Mouse (Mus musculus) stomach, embryonic 16.5 days (tissue): ENCODE data around the gene Fam186b. TPM values are rescaled to one million over a fixed set of nuclear protein-coding genes. Genes with fewer than 3 reads are reported as not detected.

Source experiments
- ATAC-seq: fragments of 200-750 bp; cut with Nextera tagmentation; 2 replicates; pipeline ENCODE4 v1.8.0; 2017; ENCODE audit warnings: moderate number of reproducible peaks, moderate TSS enrichment; ENCODE audit not compliant: insufficient read depth, low FRiP score
- H3K27ac ChIP-seq: fragments of 300-500 bp; sonication (generic); 2 replicates; pipeline ENCODE4 v1.5.1; 2014; ENCODE audit warnings: low read length
- H3K27me3 ChIP-seq: fragments of 300-500 bp; sonication (generic); 2 replicates; pipeline ENCODE4 v1.6.1; 2014; ENCODE audit warnings: low read length, control low read depth, mixed read lengths; ENCODE audit not compliant: control insufficient read depth, insufficient read depth
- H3K36me3 ChIP-seq: fragments of 300-500 bp; sonication (generic); 2 replicates; pipeline ENCODE4 v1.6.1; 2014; ENCODE audit warnings: low read length; ENCODE audit not compliant: control insufficient read depth, insufficient read depth
- H3K4me1 ChIP-seq: fragments of 300-500 bp; sonication (generic); 2 replicates; pipeline ENCODE4 v1.6.1; 2014; ENCODE audit warnings: low read length, control low read depth, mixed read lengths; ENCODE audit not compliant: control insufficient read depth, insufficient read depth
- H3K4me2 ChIP-seq: fragments of 300-500 bp; sonication (generic); 2 replicates; pipeline ENCODE4 v1.6.1; 2014; ENCODE audit warnings: low read depth, low read length, mixed read lengths
- H3K4me3 ChIP-seq: fragments of 300-500 bp; sonication (generic); replicated peaks from 2 replicates; pipeline ENCODE4 v1.5.1; 2014; ENCODE audit warnings: mild to moderate bottlenecking, low read length
- H3K9ac ChIP-seq: fragments of 300-500 bp; sonication (generic); 2 replicates; pipeline ENCODE4 v1.6.1; 2014; ENCODE audit warnings: low read length
- H3K9me3 ChIP-seq: fragments of 300-500 bp; sonication (generic); replicated peaks from 2 replicates; pipeline ENCODE4 v1.6.1; 2016; ENCODE audit warnings: low read length, control low read depth; ENCODE audit not compliant: control insufficient read depth
- WGBS: fragments of 180-500 bp; shearing (Covaris S2); extraction: QIAGEN DNeasy Blood & Tissue Kit; methylation state at CpG from one replicate; pipeline ENCODE4 v1.1.7; 2014; 5-methylcytosine and 5-hydroxymethylcytosine counted together
- polyA plus RNA-seq: library from polyadenylated mRNA; unstranded; fragments of >200 nt; fragmentation: Nextera tagmentation; extraction: Ambion mirVana; gene quantifications from 2 replicates; pipeline ENCODE4 v1.2.1, GENCODE M21; 2015

The Fam186b gene
- polyA plus RNA-seq, 1 experiment from 2014 or later = 0.06 TPM

- peak overlapping the region; percentile 52; the same call in 1 of the 2 replicates for H3K9ac ChIP-seq
- WGBS = 64% methylated on average over 16 of the region's 16 CpGs
- peak; percentile 42; the same call in 1 of the 2 replicates for ATAC-seq
- no peak overlapping the region for H3K4me3 ChIP-seq
- H3K4me1 ChIP-seq = peaks cover 4% of the 10 kb centered on the region; the same call in 1 of the 2 replicates
- H3K4me2 ChIP-seq = no peak overlapping the region
- H3K36me3 ChIP-seq = peaks cover 6% of the 10 kb centered on the region; the same call in 1 of the 2 replicates
- H3K27ac ChIP-seq = peak overlapping the region; percentile 63
- H3K27me3 ChIP-seq = no peaks in the 10 kb centered on the region
- H3K9me3 ChIP-seq = no peaks in the 10 kb centered on the region
Measured at GRCm38 (mm10) chr15:99316314-99317266, 20.9 kb upstream of the Fam186b start.

GRCm38 (mm10) chr15:99314891-99315290, 19.2 kb upstream of the Fam186b start:
- Histone ChIP-seq H3K4me1 (peaks cover 4% of the 10 kb centered on the region; the same call in 1 of the 2 replicates), H3K27me3 (no peaks in the 10 kb centered on the region), H3K4me3 (no peak overlapping the region), H3K4me2 (no peak overlapping the region), H3K9me3 (no peaks in the 10 kb centered on the region), H3K36me3 (peaks cover 10% of the 10 kb centered on the region; the same call in 1 of the 2 replicates), H3K27ac (0 out of 2 replicates have a peak overlapping the region, but pooled peaks have one; percentile 2), H3K9ac (no peak overlapping the region)
- 91% methylated on average over 16 of the region's 16 CpGs for WGBS
- no peak for ATAC-seq

GRCm38 (mm10) chr15:99310617-99311016, 14.9 kb upstream of the Fam186b start:
- H3K4me3 ChIP-seq = no peak overlapping the region
- no peaks in the 10 kb centered on the region for H3K27me3 ChIP-seq
- 85% methylated on average over 5 of the region's 5 CpGs for WGBS
- H3K36me3 ChIP-seq = peaks cover 17% of the 10 kb centered on the region
- H3K9ac ChIP-seq = no peak overlapping the region
- no peak overlapping the region for H3K27ac ChIP-seq
- no peak overlapping the region for H3K4me2 ChIP-seq
- no peaks in the 10 kb centered on the region for H3K4me1 ChIP-seq
- no peak for ATAC-seq
- no peaks in the 10 kb centered on the region for H3K9me3 ChIP-seq

- H3K9ac ChIP-seq = no peak overlapping the region
- no peak overlapping the region for H3K4me3 ChIP-seq
- H3K27me3 ChIP-seq = no peaks in the 10 kb centered on the region
- WGBS = 89% methylated on average over 9 of the region's 9 CpGs
- no peak overlapping the region for H3K4me2 ChIP-seq
- H3K27ac ChIP-seq = no peak overlapping the region
- no peaks in the 10 kb centered on the region for H3K9me3 ChIP-seq
- H3K4me1 ChIP-seq = no peaks in the 10 kb centered on the region
- no peak for ATAC-seq
- peaks cover 18% of the 10 kb centered on the region for H3K36me3 ChIP-seq
Measured at GRCm38 (mm10) chr15:99309549-99309948, 13.9 kb upstream of the Fam186b start.

- Histone ChIP-seq H3K27me3 (no peaks in the 10 kb centered on the region), H3K27ac (no peak overlapping the region), H3K4me2 (no peak overlapping the region), H3K4me3 (no peak overlapping the region), H3K9me3 (no peaks in the 10 kb centered on the region), H3K9ac (no peak overlapping the region), H3K36me3 (peaks cover 19% of the 10 kb centered on the region), H3K4me1 (no peaks in the 10 kb centered on the region)
- no peak for ATAC-seq
- WGBS = 85% methylated on average over 9 of the region's 9 CpGs
Measured at GRCm38 (mm10) chr15:99307476-99307875, 11.8 kb upstream of the Fam186b start.

- no peaks in the 10 kb centered on the region for H3K27me3 ChIP-seq
- no peaks in the 10 kb centered on the region for H3K9me3 ChIP-seq
- 38% methylated on average over 5 of the region's 5 CpGs for WGBS
- H3K9ac ChIP-seq = peak overlapping the region; percentile 83; the same call in 1 of the 2 replicates
- peak overlapping the region; percentile 75 for H3K4me2 ChIP-seq
- H3K36me3 ChIP-seq = no peaks in the 10 kb centered on the region
- H3K4me3 ChIP-seq = peak overlapping the region; percentile 76
- ATAC-seq = no peak
- H3K4me1 ChIP-seq = peaks cover 13% of the 10 kb centered on the region
- H3K27ac ChIP-seq = no peak overlapping the region; the same call in 1 of the 2 replicates
Measured at GRCm38 (mm10) chr15:99296213-99296612, 525 bp upstream of the Fam186b start.

- peak within 1 kb of the TSS; percentile 83 for H3K9ac ChIP-seq
- H3K27me3 ChIP-seq = no peaks in the 10 kb centered on the region
- no peaks in the 10 kb centered on the region for H3K9me3 ChIP-seq
- peak; percentile 96 for ATAC-seq
- WGBS = under 1% methylated on average over 60 of the region's 64 CpGs
- H3K36me3 ChIP-seq = no peaks in the 10 kb centered on the region
- peak within 1 kb of the TSS; percentile 83 for H3K27ac ChIP-seq
- peak within 1 kb of the TSS; percentile 75 for H3K4me2 ChIP-seq
- peaks cover 13% of the 10 kb centered on the region for H3K4me1 ChIP-seq
- H3K4me3 ChIP-seq = peak within 1 kb of the TSS; percentile 76
Measured at GRCm38 (mm10) chr15:99294813-99295374, 794 bp downstream of the Fam186b start, which contains the start of gene Prpf40b. Prpf40b (plus strand) TSS chr15:99295087.

GRCm38 (mm10) chr15:99294287-99294686, 1.4 kb downstream of the Fam186b start:
- peaks cover 13% of the 10 kb centered on the region for H3K4me1 ChIP-seq
- no peaks in the 10 kb centered on the region for H3K36me3 ChIP-seq
- H3K4me2 ChIP-seq = peak overlapping the region; percentile 75
- H3K9ac ChIP-seq = peak overlapping the region; percentile 83
- 13% methylated on average over 16 of the region's 16 CpGs for WGBS
- no peak for ATAC-seq
- no peaks in the 10 kb centered on the region for H3K27me3 ChIP-seq
- no peaks in the 10 kb centered on the region for H3K9me3 ChIP-seq
- peak overlapping the region; percentile 76 for H3K4me3 ChIP-seq
- peak overlapping the region; percentile 42; the same call in 1 of the 2 replicates for H3K27ac ChIP-seq

GRCm38 (mm10) chr15:99290586-99290985, 5.1 kb downstream of the Fam186b start:
- no peak overlapping the region for H3K4me3 ChIP-seq
- no peaks in the 10 kb centered on the region for H3K9me3 ChIP-seq
- H3K9ac ChIP-seq = no peak overlapping the region
- peaks cover 5% of the 10 kb centered on the region; the same call in 1 of the 2 replicates for H3K4me1 ChIP-seq
- no peaks in the 10 kb centered on the region for H3K36me3 ChIP-seq
- H3K27me3 ChIP-seq = no peaks in the 10 kb centered on the region
- no peak overlapping the region for H3K4me2 ChIP-seq
- WGBS = 83% methylated on average over 11 of the region's 11 CpGs
- no peak overlapping the region for H3K27ac ChIP-seq
- ATAC-seq = no peak
